Mouse (Mus musculus): ENCODE measurements around the gene Nhsl2. TPM values are rescaled to one million over a fixed set of nuclear protein-coding genes. Genes with fewer than 3 reads are reported as not detected.
A peak's percentile ranks its signal among the peaks of the same experiment; 100 is the strongest.
"Not testable (repeated sequence)": the region's sequence is repeated elsewhere in the genome, so short reads cannot be mapped to it uniquely, and the experiment has no call there.

Nhsl2 gene
- 10 to 100 TPM; 49.3 to 57.1 TPM for total RNA-seq (2021)
- long read RNA-seq, experiment 1, partial matches to known transcripts, result 0 of 2 reads
- long read RNA-seq, experiment 1, other reads (novel, unspliced or antisense), result 2 of 2 reads
- long read RNA-seq, experiment 2, partial matches to known transcripts, result 1 of 12 reads
- long read RNA-seq, experiment 2, other reads (novel, unspliced or antisense), result 11 of 12 reads

DNA sequence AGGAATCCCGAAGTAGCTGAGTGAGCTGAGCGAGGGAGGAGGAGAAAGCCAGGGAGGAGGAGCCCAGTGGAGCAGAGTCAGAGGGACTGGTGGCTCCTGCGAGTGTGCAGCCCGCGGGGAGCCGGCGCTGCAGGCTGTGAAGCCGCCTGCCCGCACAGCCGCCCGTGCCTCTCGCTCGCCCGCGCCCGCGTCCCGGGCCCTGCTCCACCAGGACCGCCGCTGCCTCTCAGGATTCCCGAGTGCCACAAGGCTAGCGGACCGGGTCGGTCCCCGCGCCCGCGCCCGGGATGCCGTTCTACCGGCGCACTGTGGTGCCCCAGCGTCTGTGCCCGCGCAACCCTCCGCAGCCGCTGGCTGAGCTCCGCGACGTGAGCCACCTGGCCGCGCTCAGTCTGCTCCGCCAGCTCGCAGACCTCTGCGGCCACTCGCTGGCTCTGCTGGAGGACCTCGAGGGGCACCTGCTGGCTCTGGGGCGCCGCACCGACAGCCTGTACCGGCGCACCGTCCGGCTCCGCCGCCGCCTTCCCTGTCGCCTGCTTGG, at the start of gene Nhsl2:
TSS of gene Nhsl2 (plus strand) at position 105 of the 541 bp plus-strand sequence.
- no peak for TF ChIP-seq CTCF (conservative IDR thresholded peaks at IDR 0.05)
- Histone ChIP-seq H3K4me3 (peak within 1 kb of the TSS; percentile 57), H3K27ac (no peak within 1 kb of the TSS; the same call in 1 of the 2 replicates)
- DNase-seq (ENCODE audit: low spot score in 2 of 2), result peak; percentile 9 to 10

DNA sequence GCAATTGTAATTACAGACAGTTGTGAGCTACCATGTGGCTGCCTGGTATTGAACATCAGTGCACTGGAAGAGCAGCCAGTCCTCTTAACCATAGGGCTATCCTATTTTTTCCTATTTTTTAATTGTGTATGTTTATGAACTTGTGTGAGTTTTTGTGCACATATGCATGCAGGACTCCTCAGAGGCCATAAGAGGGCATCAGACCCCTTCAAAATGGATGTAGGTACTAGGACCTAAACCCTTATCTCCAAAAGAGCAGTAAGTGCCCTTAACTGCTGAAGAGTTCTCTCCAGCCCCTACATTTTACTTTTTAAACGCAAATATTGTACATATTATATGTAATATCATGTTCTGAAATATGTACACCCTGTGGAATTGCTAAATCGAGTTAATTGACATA, 43.7 kb upstream of the Nhsl2 start:
- DNase-seq (ENCODE audit: low spot score in 2 of 2), result no peak
- H3K27ac ChIP-seq, result no peak overlapping the region
- peak; percentile 78 for TF ChIP-seq CTCF (conservative IDR thresholded peaks at IDR 0.05)
- H3K4me3 ChIP-seq, result no peak overlapping the region

- no peak overlapping the region for H3K27ac ChIP-seq
- TF ChIP-seq CTCF (conservative IDR thresholded peaks at IDR 0.05), result no peak
- no peak overlapping the region for H3K4me3 ChIP-seq
- no peak for DNase-seq (ENCODE audit: low spot score in 2 of 2)
Measured at GRCm38 (mm10) chrX:101811750-101812149, 37.4 kb upstream of the Nhsl2 start.

DNA sequence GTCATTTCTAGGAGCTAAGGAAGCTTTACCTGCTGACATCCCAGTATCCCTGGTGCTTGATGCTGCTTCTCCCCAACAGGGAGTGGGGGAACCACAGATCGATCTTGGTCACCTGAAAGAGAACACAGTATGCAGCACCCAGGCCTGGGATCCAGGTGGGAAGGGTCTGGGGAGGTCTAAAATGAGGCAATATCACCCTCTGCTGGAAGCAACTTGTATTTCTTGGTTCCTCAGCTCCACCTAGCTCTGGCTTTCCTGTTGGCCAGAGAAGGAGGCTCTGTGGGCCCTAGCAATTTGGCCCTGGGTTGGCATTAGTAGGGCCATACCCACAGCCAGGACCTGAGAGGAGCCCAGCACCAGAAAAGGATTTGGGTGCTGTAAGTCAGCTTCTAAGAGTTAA, 30.0 kb upstream of the Nhsl2 start:
- Histone ChIP-seq H3K27ac (no peak overlapping the region), H3K4me3 (no peak overlapping the region)
- peak; percentile 68 for TF ChIP-seq CTCF (conservative IDR thresholded peaks at IDR 0.05)
- DNase-seq (ENCODE audit: low spot score in 2 of 2), result peak in 1 of 2 experiments; percentile 11

DNA sequence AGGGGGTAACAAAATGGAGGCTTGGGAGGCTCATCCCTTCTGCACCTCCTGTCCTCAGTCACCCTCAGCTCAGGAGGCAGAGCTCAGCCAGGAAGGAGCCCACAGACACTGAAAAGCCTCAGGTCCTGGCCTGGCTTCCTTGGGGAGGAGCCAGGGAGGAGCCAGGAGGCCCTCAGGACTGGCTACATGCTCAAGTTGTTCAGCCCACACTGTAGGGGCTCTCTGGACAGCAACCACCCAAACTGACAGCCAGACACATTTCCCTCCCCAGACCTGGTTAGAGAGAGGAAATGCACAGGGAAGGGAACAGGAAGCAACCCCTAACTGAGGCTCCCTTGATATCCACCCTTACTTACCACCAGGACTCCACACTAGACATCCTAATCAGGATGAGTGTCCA, 29.2 kb upstream of the Nhsl2 start:
- DNase-seq (ENCODE audit: low spot score in 2 of 2); H3K4me3 ChIP-seq; H3K27ac ChIP-seq: not testable (repeated sequence)

GRCm38 (mm10) chrX:101847191-101847795, 1.9 kb upstream of the Nhsl2 start:
- Histone ChIP-seq H3K27ac (no peak overlapping the region), H3K4me3 (no peak overlapping the region)
- DNase-seq (ENCODE audit: low spot score in 2 of 2), result no peak
- no peak for TF ChIP-seq CTCF (conservative IDR thresholded peaks at IDR 0.05)

- H3K27ac ChIP-seq, result no peak overlapping the region; the same call in 1 of the 2 replicates
- peak overlapping the region; percentile 57 for H3K4me3 ChIP-seq
- DNase-seq (ENCODE audit: low spot score in 2 of 2), result no peak
- peak; percentile 38 for TF ChIP-seq CTCF (conservative IDR thresholded peaks at IDR 0.05)
Measured at GRCm38 (mm10) chrX:101849901-101850551, 841 bp downstream of the Nhsl2 start.

GRCm38 (mm10) chrX:101851566-101852354, 2.6 kb downstream of the Nhsl2 start:
- DNase-seq (ENCODE audit: low spot score in 2 of 2), result no peak
- Histone ChIP-seq H3K27ac (no peak overlapping the region), H3K4me3 (no peak overlapping the region)
- no peak for TF ChIP-seq CTCF (conservative IDR thresholded peaks at IDR 0.05)

- DNase-seq (ENCODE audit: low spot score in 2 of 2), result no peak
- H3K27ac ChIP-seq, result no peak overlapping the region
- TF ChIP-seq CTCF (conservative IDR thresholded peaks at IDR 0.05), result no peak
- H3K4me3 ChIP-seq, result no peak overlapping the region
Measured at GRCm38 (mm10) chrX:101863666-101864378, 14.6 kb downstream of the Nhsl2 start.

GRCm38 (mm10) chrX:101864788-101865187, 15.6 kb downstream of the Nhsl2 start:
- H3K4me3 ChIP-seq, result no peak overlapping the region
- DNase-seq (ENCODE audit: low spot score in 2 of 2), result no peak
- TF ChIP-seq CTCF (conservative IDR thresholded peaks at IDR 0.05), result no peak
- H3K27ac ChIP-seq, result no peak overlapping the region

DNA sequence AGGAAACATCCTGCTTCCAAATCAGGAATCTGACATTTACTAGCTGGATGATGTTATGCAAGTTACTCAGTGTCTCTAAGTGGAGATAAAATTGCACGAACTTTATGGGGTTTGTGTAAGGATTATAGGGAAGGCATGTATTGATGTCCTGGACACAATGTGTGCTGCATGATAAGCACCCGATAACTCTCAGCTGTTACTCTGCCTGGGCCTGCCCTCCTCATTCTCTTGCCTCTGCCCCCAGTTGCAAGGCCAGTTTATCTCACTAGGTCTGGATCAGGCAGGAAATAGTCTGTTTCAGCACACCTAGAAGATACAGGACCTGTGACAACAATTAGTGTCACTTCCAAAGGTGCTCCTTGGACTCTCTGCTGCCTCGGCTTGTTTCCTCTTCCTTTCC, 25.0 kb downstream of the Nhsl2 start:
- DNase-seq (ENCODE audit: low spot score in 2 of 2), result no peak
- H3K27ac ChIP-seq, result no peak overlapping the region
- H3K4me3 ChIP-seq, result no peak overlapping the region
- TF ChIP-seq CTCF (conservative IDR thresholded peaks at IDR 0.05), result no peak

DNA sequence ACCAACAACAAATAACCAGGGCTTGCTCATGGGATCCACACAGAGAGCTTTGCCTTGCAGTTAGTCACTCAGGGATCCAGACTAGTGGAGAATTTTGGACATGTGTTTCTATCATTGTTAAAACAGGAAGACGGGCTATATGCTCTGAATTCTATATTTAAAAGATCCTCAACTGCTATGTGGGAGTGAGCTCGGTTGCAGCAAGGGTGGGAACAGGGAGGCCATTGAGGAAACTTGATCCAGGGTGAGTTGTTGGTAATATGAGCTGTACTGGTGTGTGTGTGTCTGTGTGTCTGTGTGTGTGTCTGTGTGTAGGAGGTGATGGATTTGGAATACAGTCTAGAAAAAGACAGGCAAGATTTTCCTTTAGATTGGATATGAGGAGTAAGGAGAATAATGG, 25.7 kb downstream of the Nhsl2 start:
- TF ChIP-seq CTCF (conservative IDR thresholded peaks at IDR 0.05), result no peak

More for the DNA sequence above, 25.7 kb downstream of the Nhsl2 start:
- Histone ChIP-seq H3K4me3 (no peak overlapping the region), H3K27ac (no peak overlapping the region)
- DNase-seq (ENCODE audit: low spot score in 2 of 2), result no peak

All from layer of hippocampus, adult 2 months (tissue).